Mouse (Mus musculus) kidney, postnatal 0 days (tissue): ENCODE measurements around the gene Tmem87b. TPM values are rescaled to one million over a fixed set of nuclear protein-coding genes. Genes with fewer than 3 reads are reported as not detected.

ENCODE experiments used
- ATAC-seq: fragments of 200-750 bp; cut with Nextera tagmentation; replicated peaks from 2 replicates; pipeline ENCODE4 v1.8.0; 2017; ENCODE audit warnings: low read depth, moderate number of reproducible peaks, moderate TSS enrichment, moderate library complexity; ENCODE audit not compliant: low FRiP score
- DNase-seq: peaks from one replicate; pipeline ENCODE4 v3.0.0-alpha.2; 2016; ENCODE audit warnings: low spot score
- H3K27ac ChIP-seq: fragments of 300-500 bp; sonication (generic); 2 replicates; pipeline ENCODE4 v1.5.1; 2014; ENCODE audit warnings: mild to moderate bottlenecking
- H3K27me3 ChIP-seq: fragments of 300-500 bp; sonication (generic); 2 replicates; pipeline ENCODE4 v1.6.1; 2014; ENCODE audit warnings: low read length, mixed read lengths; ENCODE audit not compliant: insufficient read depth
- H3K36me3 ChIP-seq: fragments of 300-500 bp; sonication (generic); 2 replicates; pipeline ENCODE4 v1.6.1; 2014; ENCODE audit warnings: low read length, mixed read lengths; ENCODE audit not compliant: insufficient read depth
- H3K4me1 ChIP-seq: fragments of 300-500 bp; sonication (generic); replicated peaks from 2 replicates; pipeline ENCODE4 v1.6.1; 2014; ENCODE audit warnings: antibody characterized with exemption, low read length, mixed read lengths; ENCODE audit not compliant: insufficient read depth
- H3K4me2 ChIP-seq: fragments of 300-500 bp; sonication (generic); 2 replicates; pipeline ENCODE4 v1.6.1; 2014; ENCODE audit warnings: mild to moderate bottlenecking, low read length, moderate library complexity, mixed read lengths
- H3K4me3 ChIP-seq: fragments of 300-500 bp; sonication (generic); replicated peaks from 2 replicates; pipeline ENCODE4 v1.5.1; 2014; ENCODE audit warnings: low read depth, low read length
- H3K9ac ChIP-seq: fragments of 300-500 bp; sonication (generic); 2 replicates; pipeline ENCODE4 v1.6.1; 2014; ENCODE audit warnings: low read depth, low read length
- H3K9me3 ChIP-seq: fragments of 300-500 bp; sonication (generic); replicated peaks from 2 replicates; pipeline ENCODE4 v1.6.1; 2016; ENCODE audit warnings: low read length, inconsistent platforms, mixed read lengths
- CTCF ChIP-seq: IDR thresholded peaks from 2 replicates; pipeline ENCODE4 v1.5.1; 2016; ENCODE audit warnings: antibody characterized with exemption, low read depth, mild to moderate bottlenecking, moderate library complexity
- WGBS: fragments of 180-500 bp; shearing (Covaris S2); extraction: QIAGEN DNeasy Blood & Tissue Kit; methylation state at CpG from one replicate; pipeline ENCODE4 v1.1.7; 2014; 5-methylcytosine and 5-hydroxymethylcytosine counted together
- polyA plus RNA-seq: library from polyadenylated mRNA; unstranded; fragments of >200 nt; fragmentation: Nextera tagmentation; extraction: Ambion mirVana; gene quantifications from 2 replicates; pipeline ENCODE4 v1.2.1, GENCODE M21; 2015

The Tmem87b gene
- polyA plus RNA-seq, 1 experiment from 2014 or later: 33.1 TPM

- Histone ChIP-seq H3K36me3 (0 out of 2 replicates have a peak, but pooled peaks cover 10% of the 10 kb centered on the region), H3K4me3 (no peak overlapping the region), H3K9me3 (no peaks in the 10 kb centered on the region), H3K27me3 (no peaks in the 10 kb centered on the region), H3K9ac (no peak overlapping the region), H3K4me1 (no peaks in the 10 kb centered on the region), H3K4me2 (no peak overlapping the region), H3K27ac (no peak overlapping the region)
- TF ChIP-seq CTCF: no peak
- peak; percentile 52; the same call in 1 of the 2 replicates for ATAC-seq
- DNase-seq: no peak
- 64% methylated on average over 10 of the region's 10 CpGs for WGBS
These were observed 34.1 kb upstream of the Tmem87b start for GRCm38 (mm10) chr2:128783660-128784345.

GRCm38 (mm10) chr2:128784814-128785213 is 33.1 kb upstream of the Tmem87b start:
- 97% methylated on average over 7 of the region's 7 CpGs for WGBS
- no peak overlapping the region for H3K4me3 ChIP-seq
- DNase-seq: no peak
- no peaks in the 10 kb centered on the region for H3K27me3 ChIP-seq
- H3K36me3 ChIP-seq: 0 out of 2 replicates have a peak, but pooled peaks cover 10% of the 10 kb centered on the region
- no peak overlapping the region for H3K9ac ChIP-seq
- no peak for ATAC-seq
- H3K9me3 ChIP-seq: no peaks in the 10 kb centered on the region
- no peak overlapping the region for H3K4me2 ChIP-seq
- H3K4me1 ChIP-seq: no peaks in the 10 kb centered on the region
- no peak overlapping the region for H3K27ac ChIP-seq
- no peak for TF ChIP-seq CTCF

GRCm38 (mm10) chr2:128786341-128786740 is 31.6 kb upstream of the Tmem87b start:
- Histone ChIP-seq H3K4me1 (no peaks in the 10 kb centered on the region), H3K9me3 (no peaks in the 10 kb centered on the region), H3K4me2 (no peak overlapping the region), H3K36me3 (peaks cover 18% of the 10 kb centered on the region; the same call in 1 of the 2 replicates), H3K27ac (no peak overlapping the region), H3K4me3 (no peak overlapping the region), H3K9ac (no peak overlapping the region), H3K27me3 (no peaks in the 10 kb centered on the region)
- no peak for TF ChIP-seq CTCF
- WGBS: 87% methylated on average over 5 of the region's 5 CpGs
- ATAC-seq: no peak
- no peak for DNase-seq

GRCm38 (mm10) chr2:128786795-128787194 is 31.1 kb upstream of the Tmem87b start:
- H3K9ac ChIP-seq: no peak overlapping the region
- no peak for TF ChIP-seq CTCF
- no peak for ATAC-seq
- no peaks in the 10 kb centered on the region for H3K9me3 ChIP-seq
- H3K27me3 ChIP-seq: no peaks in the 10 kb centered on the region
- DNase-seq: no peak
- H3K4me1 ChIP-seq: no peaks in the 10 kb centered on the region
- 58% methylated on average over 1 of the region's 1 CpGs for WGBS
- no peak overlapping the region for H3K27ac ChIP-seq
- H3K4me2 ChIP-seq: no peak overlapping the region
- H3K4me3 ChIP-seq: no peak overlapping the region
- peaks cover 18% of the 10 kb centered on the region; the same call in 1 of the 2 replicates for H3K36me3 ChIP-seq

GRCm38 (mm10) chr2:128787805-128788204 is 30.1 kb upstream of the Tmem87b start:
- no peak for ATAC-seq
- no peak overlapping the region for H3K9ac ChIP-seq
- no peak overlapping the region for H3K4me3 ChIP-seq
- no peaks in the 10 kb centered on the region for H3K9me3 ChIP-seq
- 86% methylated on average over 3 of the region's 3 CpGs for WGBS
- no peaks in the 10 kb centered on the region for H3K27me3 ChIP-seq
- peaks cover 22% of the 10 kb centered on the region for H3K36me3 ChIP-seq
- H3K4me1 ChIP-seq: no peaks in the 10 kb centered on the region
- H3K4me2 ChIP-seq: no peak overlapping the region
- no peak for TF ChIP-seq CTCF
- DNase-seq: no peak
- no peak overlapping the region for H3K27ac ChIP-seq

- 86% methylated on average over 11 of the region's 11 CpGs for WGBS
These were observed 26.9 kb upstream of the Tmem87b start for GRCm38 (mm10) chr2:128790875-128791614.

More at GRCm38 (mm10) chr2:128790875-128791614, 26.9 kb upstream of the Tmem87b start:
- no peak for ATAC-seq
- Histone ChIP-seq H3K27me3 (no peaks in the 10 kb centered on the region), H3K9ac (no peak overlapping the region), H3K27ac (no peak overlapping the region), H3K4me1 (no peaks in the 10 kb centered on the region), H3K4me3 (no peak overlapping the region), H3K36me3 (peaks cover 34% of the 10 kb centered on the region), H3K4me2 (no peak overlapping the region), H3K9me3 (no peaks in the 10 kb centered on the region)
- no peak for TF ChIP-seq CTCF
- DNase-seq: no peak
